Mouse (Mus musculus): Measurements from ENCODE around the gene Copz1. TPM values are rescaled to one million over a fixed set of nuclear protein-coding genes. Genes with fewer than 3 reads are reported as not detected.

Copz1 gene
- total RNA-seq, 2 experiments from 2014 or later: 42.4 to 167 TPM

DNA sequence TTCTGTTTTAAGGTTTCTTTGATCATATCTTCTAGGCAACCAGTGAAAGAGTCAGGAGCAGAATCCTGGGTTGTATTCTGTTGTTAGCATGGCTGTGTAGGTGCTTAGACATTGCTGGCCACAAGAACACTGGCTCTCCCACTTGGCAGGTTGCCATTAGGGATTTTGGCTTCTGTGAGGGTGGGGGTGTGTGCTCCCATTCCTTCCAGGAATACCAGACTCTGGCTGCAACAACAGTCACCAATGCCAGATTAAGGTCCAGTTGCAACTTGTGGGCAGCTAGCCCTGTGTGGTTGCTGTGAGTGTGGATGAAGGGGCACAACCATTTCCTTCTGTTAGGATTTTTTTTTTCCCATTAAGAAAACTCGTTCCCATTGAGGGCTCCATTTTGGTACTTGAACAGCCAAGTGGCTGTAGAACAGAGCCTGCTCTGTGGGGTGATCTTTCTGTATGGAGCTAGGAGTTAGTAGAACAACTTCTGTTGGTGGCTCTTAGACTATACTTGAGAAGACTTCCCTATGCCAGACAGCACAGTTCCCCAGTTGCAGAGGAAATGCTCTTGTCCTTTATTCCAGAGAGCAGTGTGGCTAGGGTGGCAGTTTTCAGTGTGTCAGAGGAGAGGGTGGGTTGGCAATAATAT, 13.4 kb downstream of the Copz1 start:
- no peak for ATAC-seq (replicated peaks; ENCODE audit: low FRiP score, poor library complexity, severe bottlenecking)

DNA sequence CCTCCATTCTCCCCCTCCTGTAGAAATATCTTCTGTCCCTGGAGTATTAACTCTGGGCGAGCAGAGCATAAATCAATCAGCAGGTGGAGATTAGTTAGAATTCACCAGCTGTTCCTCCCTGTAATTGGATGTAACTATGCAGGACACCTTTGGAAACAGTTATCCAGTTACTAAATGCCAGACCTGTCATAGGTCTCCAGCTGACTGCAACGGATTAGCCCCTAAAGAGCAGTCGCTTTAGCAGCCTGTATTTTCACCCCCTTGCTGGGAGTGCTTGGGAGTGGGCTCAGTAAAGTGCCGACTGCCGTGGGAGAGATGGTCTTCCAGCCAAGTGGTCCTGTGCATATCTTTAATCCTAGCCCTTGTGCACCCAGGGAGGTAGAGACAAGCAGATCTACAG, 17.1 kb downstream of the Copz1 start:
- ATAC-seq (replicated peaks; ENCODE audit: low FRiP score, poor library complexity, severe bottlenecking): no peak

DNA sequence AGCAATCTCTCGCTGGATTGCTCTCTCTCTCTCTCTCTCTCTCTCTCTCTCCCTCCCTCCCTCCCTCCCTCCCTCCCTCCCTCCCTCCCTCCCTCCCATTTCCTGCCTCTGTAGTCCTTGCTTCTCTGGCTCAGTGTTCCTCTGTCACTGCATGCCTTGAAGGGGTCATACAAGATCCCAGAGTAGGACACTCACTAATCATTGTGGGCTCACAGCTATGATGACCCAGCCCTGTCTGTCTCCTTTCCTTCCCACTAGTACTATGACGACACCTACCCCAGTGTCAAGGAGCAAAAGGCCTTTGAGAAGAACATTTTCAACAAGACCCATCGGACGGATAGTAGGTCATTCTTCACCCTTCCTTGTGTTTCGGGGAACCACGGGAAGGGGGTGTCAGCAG, 17.9 kb downstream of the Copz1 start:
- no peak for ATAC-seq (replicated peaks; ENCODE audit: low FRiP score, poor library complexity, severe bottlenecking)

DNA sequence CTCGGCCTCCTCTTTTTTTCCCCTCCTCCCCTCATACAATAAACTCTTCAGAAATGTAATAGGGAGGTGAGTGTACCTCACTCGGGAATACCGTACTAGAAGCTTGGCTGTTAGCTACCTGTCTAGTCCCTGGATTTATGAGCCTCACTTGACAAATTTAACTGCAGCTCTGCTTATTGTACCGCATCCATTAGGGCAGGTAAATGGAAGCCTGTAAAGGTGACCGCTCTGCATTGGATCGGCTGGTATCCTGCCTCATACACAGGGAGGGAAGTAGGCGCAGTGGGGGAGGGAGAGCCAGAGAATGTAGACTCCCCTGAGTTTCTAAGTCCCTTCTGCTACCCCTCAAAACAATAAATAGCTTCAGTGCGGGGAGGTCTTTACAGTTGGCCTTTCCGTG, 18.3 kb downstream of the Copz1 start:
- no peak for ATAC-seq (replicated peaks; ENCODE audit: low FRiP score, poor library complexity, severe bottlenecking)

DNA sequence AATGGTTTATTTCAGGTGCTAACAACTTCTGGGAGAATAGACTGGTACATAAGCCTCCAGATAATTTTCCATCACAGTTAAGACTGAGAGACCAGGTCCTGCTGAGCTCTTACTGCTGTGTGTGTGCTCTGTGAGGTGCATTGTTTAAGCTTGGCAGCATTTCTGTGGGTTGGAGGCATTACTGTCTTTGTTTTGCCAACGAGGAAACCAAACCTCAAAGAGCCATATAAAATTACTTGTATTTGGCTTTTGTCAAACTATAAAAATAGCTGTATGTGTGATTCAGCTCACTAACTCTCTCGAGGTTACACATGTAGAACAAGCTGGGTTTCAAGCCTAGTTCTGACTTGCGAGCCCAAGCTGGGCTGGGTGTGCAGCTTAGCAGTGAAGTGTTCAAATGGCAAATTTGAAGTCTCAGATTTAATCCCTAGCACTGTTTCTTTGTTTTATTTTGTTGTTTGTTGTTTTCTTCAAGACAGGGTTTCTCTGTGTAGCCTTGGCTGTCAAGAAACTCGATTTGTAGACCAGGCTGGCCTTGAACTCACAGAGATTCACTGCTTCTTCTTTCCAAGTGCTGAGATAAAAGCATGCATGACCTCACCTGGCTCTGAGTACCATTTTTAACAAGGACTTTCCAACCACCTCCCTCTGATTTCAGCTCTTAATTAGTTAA, 20.3 kb downstream of the Copz1 start:
- no peak for ATAC-seq (replicated peaks; ENCODE audit: low FRiP score, poor library complexity, severe bottlenecking)

DNA sequence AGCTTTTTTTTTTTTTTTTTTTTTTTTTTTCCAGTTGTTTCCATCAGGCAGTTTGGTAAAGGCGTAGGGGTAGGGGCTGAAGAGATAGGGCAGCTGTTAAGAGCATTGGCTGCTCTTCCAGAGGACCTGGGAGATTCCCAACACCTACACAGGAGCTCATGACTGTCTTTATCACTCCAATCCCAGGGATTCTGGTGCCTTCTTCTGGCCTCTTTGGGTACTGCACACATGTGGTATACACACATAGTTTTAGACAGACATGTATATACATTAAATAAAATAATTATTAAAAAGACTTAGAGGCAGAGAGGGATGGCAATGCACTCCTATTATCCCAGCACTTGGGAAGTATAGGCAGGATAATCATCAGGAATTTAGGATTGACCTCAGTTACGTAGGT, 20.9 kb downstream of the Copz1 start:
- ATAC-seq (replicated peaks; ENCODE audit: low FRiP score, poor library complexity, severe bottlenecking): no peak

DNA sequence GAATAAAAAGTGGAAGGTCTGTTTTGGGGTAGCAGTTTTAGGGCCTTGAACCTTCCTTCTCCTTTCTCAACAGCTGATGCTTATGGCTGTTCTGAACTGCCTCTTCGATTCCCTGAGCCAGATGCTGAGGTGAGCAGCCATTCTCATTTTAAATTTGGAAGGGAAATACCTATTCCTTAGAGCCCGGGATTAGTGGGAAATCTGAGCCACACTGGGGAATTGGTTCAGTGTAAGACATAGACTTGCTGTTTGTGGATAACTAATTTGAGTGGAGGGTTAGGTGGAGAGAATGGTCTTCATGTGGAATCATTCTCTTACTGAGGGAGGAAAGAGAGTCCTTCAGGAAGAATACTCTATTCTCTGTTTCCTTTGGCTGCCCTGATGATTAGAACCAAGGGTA, 22.1 kb downstream of the Copz1 start:
- ATAC-seq (replicated peaks; ENCODE audit: low FRiP score, poor library complexity, severe bottlenecking): no peak

DNA sequence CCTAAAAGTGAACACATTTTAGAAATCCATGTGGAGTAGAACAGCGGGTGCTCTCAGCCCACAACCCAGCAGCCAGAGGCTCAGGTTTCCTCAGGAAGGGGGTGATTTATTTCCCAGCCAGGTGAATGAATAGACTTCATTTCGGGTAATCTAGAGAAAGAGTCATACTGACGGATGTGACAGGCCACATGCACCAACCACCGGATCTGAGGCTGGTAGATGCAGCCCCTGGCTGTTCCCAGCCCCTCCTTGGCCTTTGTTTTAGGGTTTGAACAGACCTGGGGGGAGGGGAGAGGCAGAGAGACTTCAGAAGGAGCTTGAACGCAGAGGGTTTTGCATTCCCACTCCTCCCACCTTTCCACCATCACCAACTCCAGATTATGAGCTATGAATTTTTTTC, 23.3 kb downstream of the Copz1 start:
- ATAC-seq (replicated peaks; ENCODE audit: low FRiP score, poor library complexity, severe bottlenecking): no peak

DNA sequence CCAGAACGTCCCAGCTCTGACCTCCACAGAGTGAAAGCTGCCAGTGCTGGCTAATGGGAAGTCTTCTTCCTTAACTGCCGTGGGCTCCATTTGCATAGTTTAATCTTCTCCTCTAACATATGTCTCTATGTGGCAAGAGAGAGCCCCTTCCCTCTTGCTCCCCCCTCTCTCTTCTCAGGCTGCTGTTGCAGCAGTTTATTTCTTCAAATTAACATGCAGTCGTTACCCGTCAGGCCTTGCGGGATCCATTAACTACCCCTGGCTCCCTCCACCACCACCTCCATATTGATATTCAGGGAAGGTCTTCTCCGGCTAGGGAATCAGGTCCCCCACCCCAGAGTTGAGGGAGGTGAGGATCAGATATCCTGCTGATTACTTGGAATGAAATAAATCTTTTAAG, 24.8 kb downstream of the Copz1 start:
- no peak for ATAC-seq (replicated peaks; ENCODE audit: low FRiP score, poor library complexity, severe bottlenecking)

DNA sequence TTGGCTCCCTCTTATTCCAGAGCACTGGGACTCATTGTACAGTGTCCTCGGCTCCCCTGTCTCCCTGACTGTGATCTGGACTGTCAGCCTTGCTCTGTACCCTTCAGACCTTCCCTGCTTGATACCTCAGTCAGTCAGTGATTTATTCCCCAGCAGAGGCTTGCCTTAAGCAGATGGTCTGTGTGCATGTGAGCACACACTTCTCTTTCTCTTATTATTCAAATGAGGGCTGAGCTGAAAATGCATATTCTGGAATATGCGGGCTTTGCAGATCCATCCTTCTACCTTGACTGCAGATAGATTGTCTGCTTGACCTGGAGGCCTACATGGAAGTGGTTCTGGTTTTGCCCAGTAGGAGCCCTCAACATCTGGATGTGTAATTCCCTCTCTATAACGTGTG, 25.5 kb downstream of the Copz1 start:
- no peak for ATAC-seq (replicated peaks; ENCODE audit: low FRiP score, poor library complexity, severe bottlenecking)

DNA sequence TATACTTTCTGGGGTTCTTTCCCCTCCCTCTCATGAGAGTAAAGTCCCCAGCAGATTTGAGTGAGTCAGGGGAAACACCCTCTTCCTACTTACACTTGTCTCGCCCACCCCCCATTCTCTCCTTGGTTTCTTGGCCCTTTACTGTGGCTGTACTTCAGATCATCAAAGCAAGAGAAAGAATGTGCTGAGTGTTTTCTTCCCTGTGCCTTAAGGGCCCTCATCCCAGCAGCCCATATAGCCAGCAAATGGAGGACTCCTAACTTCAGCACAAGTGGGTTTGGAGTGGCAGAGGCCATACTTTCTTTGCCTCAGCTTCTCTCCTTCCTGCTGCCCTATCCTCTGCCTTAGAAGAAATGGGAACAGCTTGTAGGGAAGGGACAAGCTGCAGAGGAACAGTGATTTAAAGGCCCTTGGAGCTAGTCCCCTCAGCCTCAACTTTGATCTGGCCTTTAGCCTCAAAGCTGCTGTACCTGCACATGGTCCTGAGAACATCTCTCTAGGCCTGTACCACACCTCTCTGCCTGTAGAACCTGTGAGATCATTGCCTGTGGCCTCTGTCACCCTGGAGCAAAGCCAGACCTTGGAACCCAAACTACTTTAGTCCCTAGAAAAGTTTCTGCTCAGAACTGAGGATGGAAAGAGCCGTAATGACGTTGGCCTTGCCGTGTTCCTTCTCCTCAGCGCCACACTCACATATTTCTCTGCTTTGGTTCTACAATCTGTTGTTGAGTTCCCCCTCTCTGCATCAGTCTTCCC, 26.5 kb downstream of the Copz1 start:
- ATAC-seq (replicated peaks; ENCODE audit: low FRiP score, poor library complexity, severe bottlenecking): no peak

DNA sequence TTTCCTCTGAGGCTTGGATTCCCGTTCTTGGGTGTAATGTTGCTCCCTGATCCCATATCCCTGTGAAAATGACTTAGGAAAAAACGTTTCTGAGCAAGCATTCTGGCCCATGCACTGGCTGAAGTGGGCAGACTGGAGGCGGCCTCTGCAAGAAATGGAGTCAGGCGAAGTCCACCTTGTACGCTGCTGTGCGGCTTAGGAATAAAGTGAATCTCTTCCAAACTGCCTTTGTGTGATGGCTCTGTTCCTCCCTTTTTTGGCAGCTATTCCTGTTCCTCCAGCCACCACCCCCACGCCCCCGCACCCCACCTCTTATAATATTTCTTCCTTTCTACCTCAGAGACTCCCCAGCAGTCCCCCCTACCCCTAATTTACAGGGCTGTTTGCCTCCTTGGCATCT, 27.1 kb downstream of the Copz1 start:
- ATAC-seq (replicated peaks; ENCODE audit: low FRiP score, poor library complexity, severe bottlenecking): no peak

DNA sequence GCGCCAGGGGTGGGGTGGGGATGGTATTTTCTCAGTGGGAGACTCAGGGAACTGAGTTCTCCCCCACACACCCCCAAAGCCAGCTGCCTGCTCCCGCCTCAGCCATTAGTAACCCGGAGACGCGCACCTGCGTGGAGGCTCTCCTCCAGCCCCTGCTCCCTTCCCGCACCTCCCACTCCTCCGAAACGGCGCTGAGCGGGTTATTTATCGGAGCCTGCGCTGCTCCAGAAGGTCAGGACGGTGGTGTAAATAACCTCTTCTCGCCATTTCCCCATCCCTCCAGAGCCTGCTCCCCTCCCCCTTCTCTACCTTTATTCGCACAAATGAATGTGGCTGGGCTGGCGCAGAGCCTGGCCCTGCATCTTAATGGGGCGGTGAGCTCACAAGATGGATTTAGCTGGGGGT, 27.6 kb downstream of the Copz1 start:
- no peak for ATAC-seq (replicated peaks; ENCODE audit: low FRiP score, poor library complexity, severe bottlenecking)

DNA sequence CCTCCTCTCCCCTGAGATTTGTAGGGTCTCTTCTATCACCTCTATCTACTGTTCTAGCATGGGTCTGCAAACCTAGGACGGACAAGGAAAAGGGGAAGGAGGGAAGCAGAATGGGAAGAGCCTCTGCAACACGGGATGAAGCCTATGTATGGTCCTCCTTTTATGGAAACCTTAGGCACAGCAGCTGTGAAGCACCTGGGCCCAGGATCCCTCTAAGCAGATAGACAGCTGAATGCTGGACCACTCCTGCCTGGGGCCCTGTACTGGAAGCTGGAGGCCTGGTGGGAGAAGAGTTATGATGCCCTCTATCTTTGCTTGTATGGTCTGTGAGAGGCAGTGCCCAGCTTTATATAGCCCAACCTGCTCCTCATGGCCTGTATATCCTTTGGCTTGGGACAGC, 28.0 kb downstream of the Copz1 start:
- ATAC-seq (replicated peaks; ENCODE audit: low FRiP score, poor library complexity, severe bottlenecking): no peak

DNA sequence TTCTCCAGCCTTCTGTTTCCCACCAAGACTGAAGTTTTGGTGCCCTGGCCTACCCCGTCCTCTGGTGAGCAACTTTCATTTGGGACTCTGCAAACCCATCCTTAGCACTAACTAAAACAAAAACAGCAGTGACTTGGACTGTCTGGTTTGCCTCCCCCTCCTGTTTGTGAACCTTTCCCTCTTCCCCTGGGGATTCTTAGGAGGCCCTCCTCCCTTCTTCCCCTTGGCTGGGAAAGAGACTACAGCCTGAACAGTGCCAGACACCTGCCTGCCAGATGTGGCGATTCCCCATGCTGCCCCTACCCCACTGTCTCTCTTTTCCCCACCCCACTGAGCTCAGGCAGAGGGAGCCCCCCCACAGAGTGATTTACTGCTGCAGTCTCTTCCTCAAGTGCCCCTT, 28.5 kb downstream of the Copz1 start:
- no peak for ATAC-seq (replicated peaks; ENCODE audit: low FRiP score, poor library complexity, severe bottlenecking)

DNA sequence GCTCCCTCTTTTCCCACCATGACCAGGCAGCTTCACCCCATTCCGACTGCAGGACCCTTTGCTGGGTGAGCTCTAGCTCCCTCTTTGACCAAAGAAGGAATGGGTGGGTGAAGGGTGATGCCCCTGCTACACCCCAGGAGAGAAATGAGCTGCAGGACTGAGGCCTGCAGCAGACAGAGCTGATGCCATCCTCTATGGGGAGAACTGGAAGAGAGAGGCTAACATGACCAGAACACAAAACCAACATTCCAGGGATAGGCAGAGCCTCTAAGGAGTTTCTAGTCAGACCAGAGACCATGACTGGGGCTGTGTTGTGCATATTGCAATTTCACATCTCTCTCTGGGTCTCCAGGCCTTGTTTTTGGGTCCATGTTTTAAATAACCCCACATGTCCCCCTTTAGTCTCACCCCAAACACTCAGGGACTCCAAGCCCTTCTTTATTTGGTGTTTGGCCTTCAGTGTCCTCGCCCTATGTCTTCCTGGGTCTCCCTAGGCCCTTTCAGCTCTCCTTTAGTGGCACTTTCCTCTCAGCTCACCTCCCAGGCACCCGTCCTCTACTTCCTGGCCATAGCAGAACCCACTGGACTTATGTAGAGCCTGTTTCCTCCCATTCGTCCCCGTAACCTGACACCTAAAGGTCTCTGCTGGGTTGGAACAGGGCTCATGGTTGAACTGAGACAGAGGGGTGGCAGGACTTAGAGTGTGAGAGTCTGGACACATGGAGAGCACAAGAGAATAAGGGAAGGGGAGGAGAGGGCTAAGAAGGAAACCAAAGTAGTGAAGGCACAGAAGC, 29.2 kb downstream of the Copz1 start:
- no peak for ATAC-seq (replicated peaks; ENCODE audit: low FRiP score, poor library complexity, severe bottlenecking)

DNA sequence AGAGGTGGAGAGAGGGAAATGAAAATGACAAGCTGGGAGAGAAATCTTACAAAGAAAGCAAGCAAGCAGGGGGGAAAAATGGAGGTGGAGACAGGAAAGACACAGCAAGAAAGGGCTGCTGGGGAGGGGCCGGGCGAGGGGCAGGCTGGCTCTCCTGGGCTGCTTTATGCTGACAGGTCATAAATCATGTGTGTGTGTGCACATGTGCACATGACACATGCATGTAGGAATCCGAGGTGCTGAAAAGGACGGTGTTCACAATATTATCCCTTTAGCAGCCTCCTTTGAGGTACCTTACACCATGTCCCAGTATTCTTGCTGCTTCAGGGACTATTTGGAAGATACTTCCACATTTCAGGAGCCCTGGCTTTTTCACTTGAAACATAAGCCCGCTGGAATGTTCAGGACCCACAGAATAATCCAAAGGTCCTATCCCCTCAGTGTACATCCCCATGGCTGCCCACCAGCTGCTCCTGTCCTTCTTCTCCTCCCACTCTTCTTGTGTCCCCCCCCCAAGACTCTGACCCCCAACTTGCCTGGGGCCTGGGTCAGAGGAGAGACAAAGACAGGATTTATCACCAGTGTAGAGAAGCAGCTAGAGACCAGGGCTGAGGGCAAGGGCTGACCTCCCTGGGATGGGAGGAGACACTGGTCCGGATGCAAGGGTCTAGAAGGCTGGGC, 30.0 kb downstream of the Copz1 start:
- ATAC-seq (replicated peaks; ENCODE audit: low FRiP score, poor library complexity, severe bottlenecking): no peak

DNA sequence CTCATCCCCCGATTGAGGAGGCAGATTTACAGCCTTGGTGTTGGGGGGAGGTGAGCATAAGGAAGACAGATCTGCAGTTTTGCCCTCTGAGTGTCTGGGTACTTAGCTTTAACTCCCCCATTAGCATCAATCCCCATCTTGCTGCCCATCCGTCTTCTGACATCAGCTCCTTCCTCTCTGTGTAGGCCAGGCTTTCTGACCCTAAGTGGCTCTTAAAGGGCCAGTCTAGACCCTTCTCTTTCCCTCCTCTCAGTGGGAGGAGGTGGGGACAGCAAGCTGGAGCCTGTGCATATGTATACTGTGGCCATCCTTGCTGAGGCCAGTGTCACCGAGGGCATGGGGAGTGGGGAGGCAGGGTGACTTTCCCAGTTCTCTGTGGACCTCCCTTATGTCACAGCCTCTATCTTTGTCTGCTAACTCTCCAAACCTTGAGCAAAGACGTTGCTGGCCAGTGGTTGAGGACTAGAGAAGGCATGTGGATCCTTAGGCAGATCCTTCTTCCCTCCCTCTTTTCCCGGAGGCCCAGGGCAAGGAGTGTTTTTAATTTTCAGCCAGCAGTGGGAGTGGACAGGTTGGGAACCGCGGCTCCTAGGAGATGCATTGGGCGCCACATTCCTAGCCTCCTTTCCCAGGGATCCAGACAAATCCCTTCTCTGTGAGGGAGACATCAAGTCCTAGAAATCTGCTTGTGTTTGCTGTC, 31.6 kb downstream of the Copz1 start:
- ATAC-seq (replicated peaks; ENCODE audit: low FRiP score, poor library complexity, severe bottlenecking): no peak

DNA sequence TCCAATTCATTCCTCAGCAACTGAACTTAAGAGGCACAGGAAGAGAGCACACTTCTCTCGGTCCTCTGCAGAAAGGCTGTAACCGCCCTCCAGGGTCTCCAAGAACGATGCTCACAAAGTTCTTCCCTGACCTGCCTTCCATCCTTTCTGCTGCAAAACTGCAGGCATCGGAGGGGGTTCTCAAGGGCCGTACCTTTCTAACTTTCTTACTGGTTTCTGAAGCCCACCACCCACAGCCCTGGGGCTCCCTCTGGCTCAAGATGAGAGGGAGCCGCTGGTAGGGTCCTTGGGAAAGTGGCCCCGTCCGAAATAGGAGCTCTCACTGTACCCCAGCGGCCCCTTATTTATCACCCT, 32.1 kb downstream of the Copz1 start:
- ATAC-seq (replicated peaks; ENCODE audit: low FRiP score, poor library complexity, severe bottlenecking): no peak

All from erythroid progenitor cell, adult 5-6 weeks (primary cell).